Mouse (Mus musculus) stomach, embryonic 16.5 days (tissue): ENCODE data around the gene Nt5c2. TPM values are rescaled to one million over a fixed set of nuclear protein-coding genes. Genes with fewer than 3 reads are reported as not detected.
"Not testable (repeated sequence)": the region's sequence is repeated elsewhere in the genome, so short reads cannot be mapped to it uniquely, and the experiment has no call there.

Experiments used
- ATAC-seq: fragments of 200-750 bp; cut with Nextera tagmentation; 2 replicates; pipeline ENCODE4 v1.8.0; 2017; ENCODE audit warnings: moderate number of reproducible peaks, moderate TSS enrichment; ENCODE audit not compliant: insufficient read depth, low FRiP score
- H3K27ac ChIP-seq: fragments of 300-500 bp; sonication (generic); 2 replicates; pipeline ENCODE4 v1.5.1; 2014; ENCODE audit warnings: low read length
- H3K27me3 ChIP-seq: fragments of 300-500 bp; sonication (generic); 2 replicates; pipeline ENCODE4 v1.6.1; 2014; ENCODE audit warnings: low read length, control low read depth, mixed read lengths; ENCODE audit not compliant: control insufficient read depth, insufficient read depth
- H3K36me3 ChIP-seq: fragments of 300-500 bp; sonication (generic); 2 replicates; pipeline ENCODE4 v1.6.1; 2014; ENCODE audit warnings: low read length; ENCODE audit not compliant: control insufficient read depth, insufficient read depth
- H3K4me1 ChIP-seq: fragments of 300-500 bp; sonication (generic); 2 replicates; pipeline ENCODE4 v1.6.1; 2014; ENCODE audit warnings: low read length, control low read depth, mixed read lengths; ENCODE audit not compliant: control insufficient read depth, insufficient read depth
- H3K4me2 ChIP-seq: fragments of 300-500 bp; sonication (generic); 2 replicates; pipeline ENCODE4 v1.6.1; 2014; ENCODE audit warnings: low read depth, low read length, mixed read lengths
- H3K4me3 ChIP-seq: fragments of 300-500 bp; sonication (generic); replicated peaks from 2 replicates; pipeline ENCODE4 v1.5.1; 2014; ENCODE audit warnings: mild to moderate bottlenecking, low read length
- H3K9ac ChIP-seq: fragments of 300-500 bp; sonication (generic); 2 replicates; pipeline ENCODE4 v1.6.1; 2014; ENCODE audit warnings: low read length
- H3K9me3 ChIP-seq: fragments of 300-500 bp; sonication (generic); replicated peaks from 2 replicates; pipeline ENCODE4 v1.6.1; 2016; ENCODE audit warnings: low read length, control low read depth; ENCODE audit not compliant: control insufficient read depth
- WGBS: fragments of 180-500 bp; shearing (Covaris S2); extraction: QIAGEN DNeasy Blood & Tissue Kit; methylation state at CpG from one replicate; pipeline ENCODE4 v1.1.7; 2014; 5-methylcytosine and 5-hydroxymethylcytosine counted together
- polyA plus RNA-seq: library from polyadenylated mRNA; unstranded; fragments of >200 nt; fragmentation: Nextera tagmentation; extraction: Ambion mirVana; gene quantifications from 2 replicates; pipeline ENCODE4 v1.2.1, GENCODE M21; 2015

Gene Nt5c2
- polyA plus RNA-seq, 1 experiment from 2014 or later: 91.2 TPM

- H3K27me3 ChIP-seq, H3K27ac ChIP-seq, H3K36me3 ChIP-seq, H3K4me1 ChIP-seq, H3K9ac ChIP-seq, ATAC-seq, H3K9me3 ChIP-seq, H3K4me3 ChIP-seq, H3K4me2 ChIP-seq: not testable (repeated sequence)
- 97% methylated on average over 3 of the region's 3 CpGs for WGBS
Measured at GRCm38 (mm10) chr19:46978069-46978468, 36.9 kb downstream of the Nt5c2 start.

GRCm38 (mm10) chr19:46977460-46977859, 37.5 kb downstream of the Nt5c2 start:
- no peaks in the 10 kb centered on the region for H3K4me1 ChIP-seq
- H3K9me3 ChIP-seq: no peaks in the 10 kb centered on the region
- WGBS: 67% methylated on average over 6 of the region's 6 CpGs
- no peak overlapping the region for H3K4me3 ChIP-seq
- no peaks in the 10 kb centered on the region for H3K27me3 ChIP-seq
- no peak for ATAC-seq
- no peak overlapping the region for H3K27ac ChIP-seq
- H3K9ac ChIP-seq: no peak overlapping the region
- no peak overlapping the region for H3K4me2 ChIP-seq
- H3K36me3 ChIP-seq: no peaks in the 10 kb centered on the region

GRCm38 (mm10) chr19:46976743-46977142, 38.2 kb downstream of the Nt5c2 start:
- Histone ChIP-seq H3K4me2 (no peak overlapping the region), H3K9me3 (no peaks in the 10 kb centered on the region), H3K27me3 (no peaks in the 10 kb centered on the region), H3K4me3 (no peak overlapping the region), H3K36me3 (no peaks in the 10 kb centered on the region), H3K27ac (no peak overlapping the region), H3K4me1 (no peaks in the 10 kb centered on the region), H3K9ac (no peak overlapping the region)
- 51% methylated on average over 2 of the region's 2 CpGs for WGBS
- no peak for ATAC-seq

- Histone ChIP-seq H3K4me2 (no peak overlapping the region), H3K27ac (no peak overlapping the region), H3K36me3 (no peaks in the 10 kb centered on the region), H3K27me3 (no peaks in the 10 kb centered on the region), H3K9me3 (no peaks in the 10 kb centered on the region), H3K4me1 (no peaks in the 10 kb centered on the region), H3K4me3 (no peak overlapping the region), H3K9ac (no peak overlapping the region)
- ATAC-seq: no peak
- WGBS: 80% methylated on average over 8 of the region's 8 CpGs
Measured at GRCm38 (mm10) chr19:46975997-46976396, 39.0 kb downstream of the Nt5c2 start.

GRCm38 (mm10) chr19:46975565-46975964, 39.4 kb downstream of the Nt5c2 start:
- Histone ChIP-seq H3K9ac (no peak overlapping the region), H3K9me3 (no peaks in the 10 kb centered on the region), H3K4me1 (peaks cover under 1% of the 10 kb centered on the region; the same call in 1 of the 2 replicates), H3K27me3 (no peaks in the 10 kb centered on the region), H3K27ac (no peak overlapping the region), H3K4me2 (no peak overlapping the region), H3K36me3 (no peaks in the 10 kb centered on the region), H3K4me3 (no peak overlapping the region)
- no peak for ATAC-seq
- WGBS: 70% methylated on average over 4 of the region's 4 CpGs

- WGBS: 86% methylated on average over 3 of the region's 3 CpGs
- no peaks in the 10 kb centered on the region for H3K36me3 ChIP-seq
- H3K9me3 ChIP-seq: no peaks in the 10 kb centered on the region
- H3K4me2 ChIP-seq: no peak overlapping the region
- H3K27me3 ChIP-seq: no peaks in the 10 kb centered on the region
- H3K27ac ChIP-seq: no peak overlapping the region
- H3K4me1 ChIP-seq: peaks cover 17% of the 10 kb centered on the region
- no peak overlapping the region for H3K9ac ChIP-seq
- H3K4me3 ChIP-seq: no peak overlapping the region
- ATAC-seq: no peak
Measured at GRCm38 (mm10) chr19:46972159-46972558, 42.8 kb downstream of the Nt5c2 start.

- Histone ChIP-seq H3K9me3 (no peaks in the 10 kb centered on the region), H3K36me3 (no peaks in the 10 kb centered on the region), H3K27ac (peak overlapping the region; percentile 80), H3K27me3 (no peaks in the 10 kb centered on the region), H3K9ac (peak overlapping the region; percentile 27; the same call in 1 of the 2 replicates), H3K4me2 (no peak overlapping the region), H3K4me1 (peaks cover 17% of the 10 kb centered on the region), H3K4me3 (no peak overlapping the region)
- no peak for ATAC-seq
- 62% methylated on average over 9 of the region's 9 CpGs for WGBS
Measured at GRCm38 (mm10) chr19:46971712-46972111, 43.2 kb downstream of the Nt5c2 start.

GRCm38 (mm10) chr19:46971051-46971689, 43.8 kb downstream of the Nt5c2 start:
- Histone ChIP-seq H3K4me1 (peaks cover 17% of the 10 kb centered on the region), H3K9me3 (no peaks in the 10 kb centered on the region), H3K9ac (peak overlapping the region; percentile 27; the same call in 1 of the 2 replicates), H3K36me3 (no peaks in the 10 kb centered on the region), H3K27ac (peak overlapping the region; percentile 80), H3K4me3 (no peak overlapping the region), H3K27me3 (no peaks in the 10 kb centered on the region), H3K4me2 (no peak overlapping the region)
- WGBS: 56% methylated on average over 8 of the region's 8 CpGs
- ATAC-seq: peak; percentile 71; the same call in 1 of the 2 replicates

GRCm38 (mm10) chr19:46970121-46970729, 44.7 kb downstream of the Nt5c2 start:
- Histone ChIP-seq H3K27me3 (no peaks in the 10 kb centered on the region), H3K9ac (no peak overlapping the region), H3K27ac (peak overlapping the region; percentile 56), H3K36me3 (no peaks in the 10 kb centered on the region), H3K4me2 (0 out of 2 replicates have a peak overlapping the region, but pooled peaks have one; percentile 4), H3K4me1 (peaks cover 17% of the 10 kb centered on the region), H3K4me3 (no peak overlapping the region), H3K9me3 (no peaks in the 10 kb centered on the region)
- ATAC-seq: peak; percentile 77
- 46% methylated on average over 13 of the region's 13 CpGs for WGBS
